Mouse (Mus musculus): ENCODE results near the gene Dysf.

- no peak for TF ChIP-seq CTCF (IDR thresholded peaks at IDR 0.05; ENCODE audit: control insufficient read depth, insufficient read depth, insufficient replicate concordance, low read depth, low read length)
- no peak for TF ChIP-seq POLR2A (IDR thresholded peaks at IDR 0.05; ENCODE audit: control insufficient read depth, low read depth, low read length)
Measured at GRCm38 (mm10) chr6:84025636-84026035, 17.2 kb downstream of the Dysf start.
